ENCODE assay signal across 8 mouse cellular contexts in genomic region chr8:8658426-8659224, GRCm38 (mm10). TPM values are rescaled to one million over a fixed set of nuclear protein-coding genes. Genes with fewer than 3 reads are reported as not detected.
DNase-seq lines count a peak whose midpoint lies in the region; ATAC-seq and TF ChIP-seq lines count a peak whose summit lies in the region.

No protein-coding gene starts in this region.

- H3K9ac ChIP-seq in hindbrain, embryonic 13.5 days, result peak overlapping the region; percentile 99

- 1% methylated on average over 18 of the region's 19 CpGs for WGBS in hindbrain, embryonic 13.5 days

- peak overlapping the region; percentile 97 for H3K27ac ChIP-seq in hindbrain, embryonic 13.5 days

- peak overlapping the region; percentile 75 for H3K4me2 ChIP-seq in hindbrain, embryonic 13.5 days

- no peak for TF ChIP-seq CTCF in Patski (IDR thresholded peaks at IDR 0.05)

- in situ Hi-C loops in Patski (cut with MboI; ENCODE audit: low pct_unique_long_range_greater_than_20kb), result loop anchor here (10.0 kb wide), 3 partner anchors 384 to 1874 kb away; no protein-coding TSS in a partner anchor

- no peaks in the 10 kb centered on the region for H3K36me3 ChIP-seq in hindbrain, embryonic 13.5 days

- CTCF ChIA-PET in Patski (lab: Charles Lee), result interaction anchor here (0.7 to 0.8 kb wide), 2 partner anchors 55 to 334 kb away, joined by 3 read pairs; no protein-coding TSS in a partner anchor

- peak; percentile 44 for ATAC-seq in Patski
- peak; percentile 27; the same call in 1 of the 2 replicates for ATAC-seq in hindbrain, embryonic 13.5 days (ENCODE audit: low FRiP score)

- DNase-seq in Patski (ENCODE audit: low read depth, low spot score), result no peak
- peak; percentile 84 to 90 for DNase-seq in cerebellum, postnatal 25 days
- DNase-seq in frontal cortex, postnatal 36 days (ENCODE audit: low spot score in 2 of 2), result peak; percentile 81 to 86
- peak; percentile 77 for DNase-seq in left cerebral cortex, adult 11 months (ENCODE audit: low spot score)
- DNase-seq in lung, postnatal 25 days (ENCODE audit: low spot score), result peak; percentile 90
- DNase-seq in retina, postnatal 7 days (ENCODE audit: low read depth, low spot score), result peak; percentile 62
- peak; percentile 91 for DNase-seq in urinary bladder, postnatal 14 days (ENCODE audit: low spot score)

- no peaks in the 10 kb centered on the region for H3K27me3 ChIP-seq in Patski
- no peaks in the 10 kb centered on the region for H3K27me3 ChIP-seq in hindbrain, embryonic 13.5 days

- POLR2A ChIA-PET in Patski (lab: Charles Lee), result interaction anchor here (0.5 to 1.0 kb wide), 3 partner anchors 10 to 603 kb away, joined by 3 to 4 read pairs (median 3); no protein-coding TSS in a partner anchor

- H3K4me1 ChIP-seq in hindbrain, embryonic 13.5 days (replicated peaks), result peaks cover 50% of the 10 kb centered on the region

- H3K9me3 ChIP-seq in hindbrain, embryonic 13.5 days, result no peaks in the 10 kb centered on the region

- H3K4me3 ChIP-seq in hindbrain, embryonic 13.5 days, result peak overlapping the region; percentile 96

RNA-seq across cellular contexts. Expression of gene Efnb2, which starts 2.4 kb away (rescaled TPM):
- 30.8 TPM for polyA plus RNA-seq in Patski (2021)
- polyA plus RNA-seq in hindbrain, embryonic 13.5 days (2015; fragmentation: Nextera tagmentation; extraction: Ambion mirVana), result 20.8 and 26.1 TPM in 2 replicates

RNA-seq across cellular contexts. Expression of gene Arglu1, which starts 31.7 kb away (rescaled TPM):
- polyA plus RNA-seq in Patski (2021), result 121 TPM
- 187 and 200 TPM in 2 replicates for polyA plus RNA-seq in hindbrain, embryonic 13.5 days (2015; fragmentation: Nextera tagmentation; extraction: Ambion mirVana)
